Mouse (Mus musculus) lung, postnatal 0 days (tissue): ENCODE measurements at regions not wholly inside any gene's neighbourhood (a gene's known extent, or its start where the extent isn't known, plus 50 kb on each side); places are given as distances from the start of the nearest gene placed in this dataset.

Experiments used
- CTCF ChIP-seq: IDR thresholded peaks from 2 replicates; pipeline ENCODE4 v1.5.1; 2016; ENCODE audit warnings: antibody characterized with exemption, mild to moderate bottlenecking
- EP300 ChIP-seq: IDR thresholded peaks from 2 replicates; pipeline ENCODE4 v1.6.1; 2016; ENCODE audit warnings: antibody characterized with exemption, mild to moderate bottlenecking, control low read depth

DNA sequence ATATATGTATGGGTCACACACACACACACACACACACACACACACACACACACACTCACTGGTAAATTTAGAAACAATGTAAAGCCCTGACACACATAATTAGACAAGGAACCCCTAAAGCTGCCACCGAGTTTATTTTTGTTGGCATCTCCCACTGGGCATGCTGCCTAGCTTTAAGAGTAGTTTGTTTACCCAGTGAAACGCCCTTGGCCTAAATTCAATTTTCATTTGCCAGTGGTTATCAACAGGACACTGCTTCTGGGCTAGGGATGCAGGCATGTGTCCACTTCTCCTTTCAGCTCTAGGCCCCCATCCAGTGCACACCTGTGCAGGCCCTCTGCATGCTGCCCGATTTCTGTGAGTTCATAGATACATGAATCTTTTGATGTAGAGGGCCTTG is 73.7 kb upstream of the 1110032F04Rik start:
- TF ChIP-seq CTCF = no peak
- no peak for TF ChIP-seq EP300
